Mouse (Mus musculus): ENCODE data around the gene Parp4. TPM values are rescaled to one million over a fixed set of nuclear protein-coding genes. Genes with fewer than 3 reads are reported as not detected.

Parp4 gene
- polyA plus RNA-seq, 1 experiment from 2014 or later: 29.4 TPM

Other genes starting within 250 kb of the Parp4 start
- gene Atp12a, start 210.6 kb upstream of the Parp4 start, polyA plus RNA-seq (2018): not detected in 3 replicates
- 0.77 to 0.98 TPM (median 0.85 TPM) in 3 replicates for gene Rnf17, start 173.0 kb upstream of the Parp4 start, polyA plus RNA-seq (2018)
- gene Cenpj, start 194 bp upstream of the Parp4 start, polyA plus RNA-seq (2018): 6.9 to 15.4 TPM (median 9.3 TPM) in 3 replicates
- 16.9 to 40.3 TPM (median 27.7 TPM) in 3 replicates for gene Mphosph8, start 92.6 kb downstream of the Parp4 start, polyA plus RNA-seq (2018)
- 7.7 to 26.9 TPM (median 15.4 TPM) in 3 replicates for gene Pspc1, start 202.7 kb downstream of the Parp4 start, polyA plus RNA-seq (2018)
- 10.0 to 23.2 TPM (median 16.3 TPM) in 3 replicates for gene Zmym5, start 236.1 kb downstream of the Parp4 start, polyA plus RNA-seq (2018)